Mouse (Mus musculus) spleen, adult 12 weeks (tissue): ENCODE results near the gene Aagab.

Source experiments
- DNase-seq: peaks from one replicate; pipeline ENCODE4 v3.0.0; 2022; ENCODE audit warnings: low spot score

Gene Aagab

GRCm38 (mm10) chr9:63672797-63673493 is 70.5 kb downstream of the Aagab start:
- no peak for DNase-seq

GRCm38 (mm10) chr9:63673494-63673805 is 71.0 kb downstream of the Aagab start:
- no peak for DNase-seq

DNA sequence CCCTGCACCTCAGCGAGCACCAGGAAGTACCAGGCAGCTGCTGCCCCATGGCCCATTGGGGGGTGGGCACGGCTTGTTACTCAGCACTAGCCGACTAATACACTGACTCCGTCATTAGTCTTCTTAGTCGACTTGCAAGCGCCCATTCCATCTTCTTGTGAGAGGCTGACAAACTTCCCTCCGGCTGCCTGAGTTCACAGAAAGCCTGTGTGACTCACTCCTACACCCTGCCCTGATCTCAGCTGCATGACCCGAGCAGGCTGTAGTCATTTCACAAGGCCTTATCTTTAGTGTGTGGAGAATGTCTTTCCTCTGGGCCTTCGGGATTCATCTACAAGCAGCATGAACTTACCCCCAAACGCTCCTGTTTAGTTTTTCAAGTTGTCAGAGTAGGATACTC is 72.2 kb downstream of the Aagab start:
- DNase-seq = no peak

DNA sequence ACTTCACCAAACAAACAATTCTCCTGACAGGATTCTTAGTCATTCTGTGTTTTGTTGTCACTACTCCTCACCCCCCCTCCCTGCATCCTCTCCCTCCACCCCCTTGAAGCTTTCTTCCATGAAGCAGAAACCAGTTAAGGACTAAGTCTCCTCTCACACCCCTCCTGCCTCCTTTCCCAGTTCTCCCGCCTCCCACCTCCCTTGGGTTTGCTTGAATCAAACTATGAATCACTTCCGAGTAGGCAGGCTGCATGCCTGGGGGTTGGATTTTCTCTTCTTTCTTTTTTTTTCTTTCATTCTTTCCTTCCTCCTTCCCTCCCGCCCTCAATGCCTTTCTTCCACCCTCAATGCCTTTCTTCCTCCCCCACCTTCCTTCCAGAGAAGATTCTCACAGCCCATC is 75.2 kb downstream of the Aagab start:
- DNase-seq = no peak

DNA sequence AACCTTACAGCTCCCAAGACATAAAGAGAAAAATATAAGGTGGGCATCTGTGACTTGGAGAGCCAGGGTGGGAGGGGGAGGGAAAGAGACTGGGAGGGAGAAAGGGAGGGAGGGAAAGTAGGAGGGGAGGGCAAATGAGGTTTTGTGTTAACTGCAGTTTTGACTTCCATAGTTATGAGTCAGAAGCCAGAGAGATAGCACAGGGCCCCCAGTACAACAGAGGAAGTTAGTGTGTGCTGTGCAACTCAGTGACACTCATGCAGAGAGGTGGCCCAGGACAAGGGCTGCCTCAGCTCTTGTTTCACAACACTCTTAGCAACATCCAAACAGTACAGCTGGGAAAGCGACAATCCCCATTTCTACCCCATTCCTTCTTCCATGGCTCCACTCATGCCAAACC is 75.6 kb downstream of the Aagab start:
- DNase-seq = no peak

- DNase-seq = no peak
Measured at GRCm38 (mm10) chr9:63682301-63682700, 79.8 kb downstream of the Aagab start.

DNA sequence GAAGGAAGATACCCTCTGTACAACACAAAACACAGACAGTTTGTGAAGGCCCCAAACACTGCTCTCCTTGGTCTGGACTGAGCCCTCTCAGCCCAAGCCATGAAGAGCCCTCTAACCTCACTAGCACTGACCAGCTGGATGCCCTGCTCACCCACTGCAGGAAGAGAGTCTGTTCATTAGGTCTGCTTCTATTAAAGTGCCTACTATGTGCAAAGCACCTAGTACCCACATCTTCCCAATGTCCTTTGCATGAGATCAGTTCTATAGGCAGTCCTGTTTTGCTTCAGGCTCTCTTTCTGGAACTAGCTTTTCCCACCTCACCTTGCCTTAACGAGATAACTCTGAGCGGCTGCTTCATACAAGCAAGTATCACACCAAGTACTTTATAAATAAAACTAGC is 80.5 kb downstream of the Aagab start:
- DNase-seq = no peak

- DNase-seq = no peak
Measured at GRCm38 (mm10) chr9:63684277-63684676, 81.8 kb downstream of the Aagab start.

DNA sequence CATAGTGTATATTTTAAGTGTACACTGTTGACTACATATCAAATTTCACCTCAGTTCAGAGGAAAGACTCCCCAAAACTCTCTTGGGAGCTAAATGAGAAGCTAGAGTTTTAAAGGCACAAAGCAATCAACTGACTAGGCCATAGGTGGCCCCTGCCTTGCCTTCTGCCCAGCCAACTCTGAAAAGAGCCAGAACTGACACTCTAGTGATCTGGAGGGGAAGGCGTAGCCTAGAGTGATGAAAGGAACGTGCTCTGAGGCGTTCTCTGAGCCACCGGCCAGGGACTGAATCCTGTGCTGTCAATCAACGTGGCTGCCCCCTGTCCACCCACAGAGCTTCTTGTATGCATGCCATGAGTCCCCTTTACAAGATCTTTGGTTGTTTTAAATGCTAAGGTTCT is 82.9 kb downstream of the Aagab start:
- DNase-seq = no peak

DNA sequence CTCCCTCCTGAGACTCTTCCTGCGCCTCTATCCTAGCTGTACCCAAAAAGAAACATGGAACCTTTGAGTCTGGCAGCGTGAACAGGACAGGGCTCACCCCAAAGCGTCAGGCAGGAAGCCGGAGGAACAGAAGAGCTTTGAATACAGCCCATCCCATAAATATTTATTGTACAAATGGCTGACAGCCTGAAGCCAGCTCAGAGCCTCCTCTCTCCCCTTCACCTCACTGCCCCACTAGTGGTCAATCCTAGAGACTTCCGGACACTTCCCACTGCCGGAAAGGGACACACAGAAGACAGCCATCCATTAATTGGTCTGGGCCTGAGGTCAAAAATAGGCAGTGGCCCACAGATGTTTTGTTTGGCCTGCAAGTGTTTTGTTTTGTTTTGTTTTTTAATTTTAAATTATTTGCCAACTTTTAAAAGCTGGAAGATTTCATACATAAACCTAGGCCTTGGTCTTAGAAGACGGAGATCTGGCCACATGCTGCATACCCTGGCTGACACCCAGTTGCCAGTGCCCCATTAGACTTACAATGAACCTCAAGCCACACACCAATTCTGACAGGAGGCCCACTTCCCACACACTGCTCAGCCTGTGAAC is 85.1 kb downstream of the Aagab start:
- DNase-seq = no peak

DNA sequence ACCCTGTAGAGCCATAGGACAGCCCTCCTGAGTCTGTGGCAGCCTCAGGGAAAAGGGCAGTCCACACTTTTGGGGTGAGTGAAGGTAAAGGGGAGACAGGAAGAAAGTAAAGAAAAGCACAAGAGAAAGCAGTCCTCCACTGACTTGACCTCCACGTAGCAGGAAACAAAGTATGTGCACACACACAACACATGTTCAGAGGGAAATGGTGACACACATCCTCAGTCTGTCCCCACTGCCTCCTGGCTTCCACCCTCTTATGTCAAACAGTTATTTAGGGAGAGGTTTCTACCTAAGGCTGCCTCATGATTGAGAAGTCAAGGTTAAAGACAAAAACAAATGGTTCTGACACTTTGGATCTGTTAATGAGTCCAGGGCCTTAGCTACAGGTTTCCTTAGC is 88.1 kb downstream of the Aagab start:
- DNase-seq = no peak

DNA sequence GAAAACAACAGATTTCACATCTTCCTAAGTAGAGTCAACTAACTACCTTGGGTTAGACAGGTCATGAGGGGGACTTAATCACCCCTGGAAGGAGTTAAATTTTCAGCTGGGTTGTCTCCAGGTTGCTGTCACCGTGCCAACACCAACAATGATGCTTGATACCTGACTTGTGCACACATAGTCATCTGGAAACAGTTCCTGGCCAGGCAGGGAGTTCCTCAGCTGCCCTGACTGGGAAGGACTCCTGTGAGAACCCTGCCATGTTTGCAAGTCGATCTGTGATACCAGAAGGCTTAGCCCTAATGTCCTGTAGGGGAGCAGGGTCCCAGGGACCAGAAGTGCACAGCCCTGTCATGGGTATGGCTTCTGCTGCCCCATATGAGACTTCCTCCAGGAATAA is 89.5 kb downstream of the Aagab start:
- no peak for DNase-seq
